ENCODE assay signal across 10 mouse cellular contexts in the genomic region with DNA sequence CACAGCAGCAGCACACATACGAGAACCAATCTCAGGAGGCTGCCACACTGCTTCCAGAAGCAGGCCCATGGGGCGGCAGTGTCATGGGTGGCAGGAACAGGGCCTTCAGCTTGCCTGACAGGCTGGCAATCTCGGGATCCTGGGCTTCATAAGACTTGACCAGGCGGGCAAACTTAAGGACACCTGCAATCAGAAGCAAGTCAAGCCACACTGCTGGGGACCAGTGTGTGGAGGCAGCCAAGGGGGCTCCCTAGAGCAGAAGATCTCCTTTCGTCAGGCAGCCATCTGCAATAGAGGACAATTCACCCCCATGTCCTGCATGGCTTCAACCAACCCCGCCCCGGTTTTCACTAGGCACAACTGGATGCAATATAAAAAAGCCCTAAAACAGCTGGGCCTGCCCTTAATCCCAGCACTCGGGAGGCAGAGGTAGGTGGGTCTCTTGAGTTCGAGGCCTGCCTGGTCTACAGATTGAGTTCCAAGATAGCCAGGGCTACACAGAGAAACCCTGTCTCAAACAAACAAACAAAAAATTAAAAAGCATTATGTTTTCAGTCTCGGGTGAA. TPM values are rescaled to one million over a fixed set of nuclear protein-coding genes. Genes with fewer than 3 reads are reported as not detected.
A peak's percentile ranks its signal among the peaks of the same experiment; 100 is the strongest.
DNase-seq lines count a peak whose midpoint lies in the region; ATAC-seq and TF ChIP-seq lines count a peak whose summit lies in the region.
"Had no signal": no experiment of that assay in that cellular context is flagged by ENCODE, and none has a peak within 500 bp of the region (broad histone marks: within the 10 kb centered on the region; RNA-seq: fewer than 3 reads in every experiment).

No protein-coding gene starts in this region.

- no peak overlapping the region for H3K4me2 ChIP-seq in heart, embryonic 16.5 days (ENCODE audit: low read depth, low read length)
- H3K4me2 ChIP-seq in forebrain, embryonic 13.5 days, result peak overlapping the region; percentile 78
- H3K4me2 ChIP-seq in liver, postnatal 0 days (ENCODE audit: low read depth, low read length), result peak overlapping the region; percentile 99; the same call in 1 of the 2 replicates

- ATAC-seq in heart, embryonic 16.5 days (replicated peaks; ENCODE audit: extremely low read depth, insufficient read depth, low FRiP score), result no peak
- no peak for ATAC-seq in forebrain, embryonic 13.5 days
- no peak for ATAC-seq in liver, postnatal 0 days

- peaks cover 8% of the 10 kb centered on the region for H3K36me3 ChIP-seq in heart, embryonic 16.5 days (ENCODE audit: control insufficient read depth, insufficient read depth)
- peaks cover 17% of the 10 kb centered on the region for H3K36me3 ChIP-seq in E14TG2a.4 (ENCODE audit: insufficient read depth, low read length)
- H3K36me3 ChIP-seq in forebrain, embryonic 13.5 days (ENCODE audit: poor library complexity, severe bottlenecking), result peaks cover 29% of the 10 kb centered on the region
- H3K36me3 ChIP-seq in liver, postnatal 0 days (replicated peaks; ENCODE audit: insufficient read depth, low read length), result peaks cover 5% of the 10 kb centered on the region; the same call in 1 of the 2 replicates

- H3K4me1 ChIP-seq in heart, embryonic 16.5 days (ENCODE audit: control insufficient read depth, insufficient read depth, low read length), result peaks cover 22% of the 10 kb centered on the region
- peaks cover 65% of the 10 kb centered on the region for H3K4me1 ChIP-seq in E14TG2a.4 (replicated peaks; ENCODE audit: low read depth, low read length)
- H3K4me1 ChIP-seq in forebrain, embryonic 13.5 days, result peaks cover 34% of the 10 kb centered on the region
- peaks cover 29% of the 10 kb centered on the region for H3K4me1 ChIP-seq in liver, postnatal 0 days (ENCODE audit: insufficient read depth)

- no peaks in the 10 kb centered on the region for H3K27me3 ChIP-seq in heart, embryonic 16.5 days (ENCODE audit: control insufficient read depth, insufficient read depth, low read length)
- H3K27me3 ChIP-seq in E14TG2a.4 (ENCODE audit: insufficient read depth, low read length), result no peaks in the 10 kb centered on the region; the same call in 1 of the 2 replicates
- H3K27me3 ChIP-seq in forebrain, embryonic 13.5 days, result no peaks in the 10 kb centered on the region
- no peaks in the 10 kb centered on the region for H3K27me3 ChIP-seq in liver, postnatal 0 days (ENCODE audit: insufficient read depth, low read length)

- no peak overlapping the region; the same call in 1 of the 2 replicates for H3K27ac ChIP-seq in heart, embryonic 16.5 days (ENCODE audit: low read length)
- peak overlapping the region; percentile 100 for H3K27ac ChIP-seq in forebrain, embryonic 13.5 days
- peak overlapping the region; percentile 99 for H3K27ac ChIP-seq in liver, postnatal 0 days (ENCODE audit: low read depth)

- no peaks in the 10 kb centered on the region for H3K9me3 ChIP-seq in heart, embryonic 16.5 days (replicated peaks; ENCODE audit: control insufficient read depth, low read length)
- no peaks in the 10 kb centered on the region for H3K9me3 ChIP-seq in E14TG2a.4 (ENCODE audit: low read length)
- H3K9me3 ChIP-seq in forebrain, embryonic 13.5 days (replicated peaks), result no peaks in the 10 kb centered on the region
- no peaks in the 10 kb centered on the region for H3K9me3 ChIP-seq in liver, postnatal 0 days (ENCODE audit: low read length)

- H3K4me3 ChIP-seq in heart, embryonic 16.5 days (ENCODE audit: low read length), result no peak overlapping the region
- H3K4me3 ChIP-seq in E14TG2a.4 (replicated peaks; ENCODE audit: low read length), result peak overlapping the region; percentile 86
- 0 out of 2 replicates have a peak overlapping the region, but pooled peaks have one; percentile 67 for H3K4me3 ChIP-seq in forebrain, embryonic 13.5 days
- H3K4me3 ChIP-seq in liver, postnatal 0 days (ENCODE audit: low read depth, low read length), result no peak overlapping the region

- peak overlapping the region; percentile 92 for H3K9ac ChIP-seq in heart, embryonic 16.5 days (ENCODE audit: low read length)
- peak overlapping the region; percentile 45; the same call in 1 of the 2 replicates for H3K9ac ChIP-seq in forebrain, embryonic 13.5 days
- peak overlapping the region; percentile 17; the same call in 1 of the 2 replicates for H3K9ac ChIP-seq in liver, postnatal 0 days (replicated peaks)

- DNase-seq in heart, adult 9 months (ENCODE audit: low spot score in 2 of 2), result no peak
- DNase-seq in liver, postnatal 0 days, result peak; percentile 11
- no peak for DNase-seq in ovary, adult 18-20 months (ENCODE audit: low spot score)
- DNase-seq in spleen, adult 12 weeks (ENCODE audit: low spot score), result no peak
- DNase-seq in frontal cortex, postnatal 14 days (ENCODE audit: low spot score in 2 of 2), result no peak
- DNase-seq: cerebellum, postnatal 10 days had no signal

- TF ChIP-seq CTCF in E14TG2a.4 (conservative IDR thresholded peaks at IDR 0.05; ENCODE audit: low read length), result no peak
- TF ChIP-seq CTCF in liver, postnatal 0 days (IDR thresholded peaks at IDR 0.05; ENCODE audit: low read depth), result no peak

- no peak for TF ChIP-seq EP300 in liver, postnatal 0 days (IDR thresholded peaks at IDR 0.05; ENCODE audit: low read depth)

- 87% methylated on average over 10 of the region's 10 CpGs for WGBS in heart, embryonic 16.5 days
- WGBS in forebrain, embryonic 13.5 days, result 87% methylated on average over 10 of the region's 10 CpGs
- 77% methylated on average over 10 of the region's 10 CpGs for WGBS in liver, postnatal 0 days (ENCODE audit: insufficient replicate concordance)

RNA-seq across cellular contexts. Expression of gene Ptpn6, which starts 0.8 kb away (rescaled TPM):
- 14.6 and 31.3 TPM in 2 replicates for polyA plus RNA-seq in heart, embryonic 16.5 days (2015; fragmentation: Nextera tagmentation; extraction: Ambion mirVana)
- 2.5 and 3.8 TPM in 2 replicates for polyA plus RNA-seq in forebrain, embryonic 13.5 days (2015; fragmentation: Nextera tagmentation; extraction: Ambion mirVana)
- polyA plus RNA-seq in liver, postnatal 0 days (2015; fragmentation: Nextera tagmentation; extraction: Ambion mirVana), result 39.2 and 45.1 TPM in 2 replicates

RNA-seq across cellular contexts. Expression of gene Grcc10, which starts 1.9 kb away (rescaled TPM):
- 429 and 447 TPM in 2 replicates for polyA plus RNA-seq in heart, embryonic 16.5 days (2015; fragmentation: Nextera tagmentation; extraction: Ambion mirVana)
- 675 and 699 TPM in 2 replicates for polyA plus RNA-seq in forebrain, embryonic 13.5 days (2015; fragmentation: Nextera tagmentation; extraction: Ambion mirVana)
- polyA plus RNA-seq in liver, postnatal 0 days (2015; fragmentation: Nextera tagmentation; extraction: Ambion mirVana), result 148 and 157 TPM in 2 replicates

RNA-seq across cellular contexts. Expression of gene Gm45234, which starts 16.5 kb away (rescaled TPM):
- polyA plus RNA-seq in heart, embryonic 16.5 days (2015; fragmentation: Nextera tagmentation; extraction: Ambion mirVana), result not detected in 2 replicates
- polyA plus RNA-seq in forebrain, embryonic 13.5 days (2015; fragmentation: Nextera tagmentation; extraction: Ambion mirVana), result not detected in 2 replicates
- polyA plus RNA-seq in liver, postnatal 0 days (2015; fragmentation: Nextera tagmentation; extraction: Ambion mirVana), result not detected in 2 replicates
- polyA plus RNA-seq: heart, embryonic 14.5 days had no signal

RNA-seq across cellular contexts. Expression of gene Atn1, which starts 17.0 kb away (rescaled TPM):
- polyA plus RNA-seq in heart, embryonic 16.5 days (2015; fragmentation: Nextera tagmentation; extraction: Ambion mirVana), result 9.4 and 10.4 TPM in 2 replicates
- 17.7 and 19.8 TPM in 2 replicates for polyA plus RNA-seq in forebrain, embryonic 13.5 days (2015; fragmentation: Nextera tagmentation; extraction: Ambion mirVana)
- polyA plus RNA-seq in liver, postnatal 0 days (2015; fragmentation: Nextera tagmentation; extraction: Ambion mirVana), result 1.8 and 1.9 TPM in 2 replicates

RNA-seq across cellular contexts. Expression of gene Phb2, which starts 27.2 kb away (rescaled TPM):
- 347 and 355 TPM in 2 replicates for polyA plus RNA-seq in heart, embryonic 16.5 days (2015; fragmentation: Nextera tagmentation; extraction: Ambion mirVana)
- polyA plus RNA-seq in forebrain, embryonic 13.5 days (2015; fragmentation: Nextera tagmentation; extraction: Ambion mirVana), result 289 and 292 TPM in 2 replicates
- 308 and 318 TPM in 2 replicates for polyA plus RNA-seq in liver, postnatal 0 days (2015; fragmentation: Nextera tagmentation; extraction: Ambion mirVana)

Comparison
In these comparisons a context has a peak if more than half of its experiments do, and no peak if none do; other contexts are left out.
1. H3K4me3 ChIP-seq: peak in E14TG2a.4 (single experiment) and forebrain, embryonic 13.5 days (single experiment); none in heart, embryonic 16.5 days (single experiment) and liver, postnatal 0 days (single experiment).
2. H3K9ac ChIP-seq: peak in every context shown above with its lines; median percentile 92 in heart, embryonic 16.5 days; 45 in forebrain, embryonic 13.5 days; 17 in liver, postnatal 0 days.